Mouse (Mus musculus) heart, adult 8-10 months (tissue): ENCODE data around the gene Tjap1. TPM values are rescaled to one million over a fixed set of nuclear protein-coding genes. Genes with fewer than 3 reads are reported as not detected.

Experiments used
- DNase-seq: peaks from one replicate; pipeline ENCODE4 v3.0.0; 2022; ENCODE audit warnings: low spot score
- microRNA-seq: library from miRNA; unstranded; fragments of <30 nt; microRNA quantifications from one replicate; pipeline ENCODE4 v1.2.0, GENCODE M21; 2022
- total RNA-seq, 4 experiments: library from RNA; stranded (reverse); gene quantifications; 2 replicates each; pipeline ENCODE4 v1.2.4; 2022

The Tjap1 gene
- total RNA-seq, 4 experiments from 2014 or later = 26.0 to 39.5 (median 35.6) TPM

GRCm38 (mm10) chr17:46253452-46254084, 29.3 kb downstream of the Tjap1 start, which contains the start of gene Lrrc73:
Gene Lrrc73 (plus strand): TSS chr17:46253531.
- peak; percentile 87 for DNase-seq

GRCm38 (mm10) chr17:46252571-46253451, 30.0 kb downstream of the Tjap1 start:
- DNase-seq = no peak

GRCm38 (mm10) chr17:46251174-46251573, 31.7 kb downstream of the Tjap1 start:
- no peak for DNase-seq

- no peak for DNase-seq
Observed at GRCm38 (mm10) chr17:46248189-46248522, 34.7 kb downstream of the Tjap1 start.

- peak; percentile 97 for DNase-seq
Observed at GRCm38 (mm10) chr17:46247512-46248188, 35.2 kb downstream of the Tjap1 start, which contains the start of the genes Polr1c and Yipf3. Gene Polr1c (minus strand): TSS chr17:46248054. Gene Yipf3 (plus strand): TSS chr17:46248080.

GRCm38 (mm10) chr17:46244579-46244978, 38.2 kb downstream of the Tjap1 start:
- DNase-seq = no peak

- DNase-seq = no peak
Observed at GRCm38 (mm10) chr17:46243624-46244023, 39.2 kb downstream of the Tjap1 start.

GRCm38 (mm10) chr17:46242993-46243392, 39.8 kb downstream of the Tjap1 start:
- no peak for DNase-seq

GRCm38 (mm10) chr17:46242274-46242673, 40.6 kb downstream of the Tjap1 start:
- no peak for DNase-seq

GRCm38 (mm10) chr17:46241471-46241870, 41.4 kb downstream of the Tjap1 start:
- no peak for DNase-seq

- DNase-seq = no peak
Observed at GRCm38 (mm10) chr17:46239516-46240114, 43.2 kb downstream of the Tjap1 start.

GRCm38 (mm10) chr17:46237480-46237879, 45.3 kb downstream of the Tjap1 start:
- no peak for DNase-seq

GRCm38 (mm10) chr17:46237079-46237478, 45.7 kb downstream of the Tjap1 start:
- DNase-seq = no peak

GRCm38 (mm10) chr17:46236067-46236466, 46.8 kb downstream of the Tjap1 start:
- no peak for DNase-seq

- DNase-seq = no peak
Observed at GRCm38 (mm10) chr17:46227576-46227975, 55.2 kb downstream of the Tjap1 start.

GRCm38 (mm10) chr17:46221601-46222000, 61.2 kb downstream of the Tjap1 start:
- no peak for DNase-seq

- DNase-seq = no peak
Observed at GRCm38 (mm10) chr17:46210550-46210949, 72.3 kb downstream of the Tjap1 start.

Small RNAs within 50 kb of the gene (microRNA-seq; reads per million reads assigned to microRNA genes)
- not detected for gene Mir693

Other genes with a start within 250 kb of the Tjap1 start
- 100 to 1,000 TPM; 144 to 157 (median 149) TPM for gene Mrps18a, start 172.0 kb downstream of the Tjap1 start, total RNA-seq
- gene Rsph9, start 138.8 kb downstream of the Tjap1 start, total RNA-seq = under 1 TPM; 0.57 to 0.97 (median 0.84) TPM
- 10 to 100 TPM; 19.2 to 27.4 (median 21.6) TPM for gene Mad2l1bp, start 129.5 kb downstream of the Tjap1 start, total RNA-seq
- gene Gtpbp2, start 122.0 kb downstream of the Tjap1 start, total RNA-seq = 10 to 100 TPM; 55.8 to 74.5 (median 59.0) TPM
- gene Polh, start 80.4 kb downstream of the Tjap1 start, total RNA-seq = 1 to 10 TPM; 7.2 to 9.0 (median 8.5) TPM
- 10 to 100 TPM; 20.0 to 23.2 (median 21.6) TPM for gene Xpo5, start 80.2 kb downstream of the Tjap1 start, total RNA-seq
- 10 to 100 TPM; 20.4 to 25.6 (median 22.7) TPM for gene Polr1c, start 35.0 kb downstream of the Tjap1 start, total RNA-seq
- 10 to 100 TPM; 82.2 to 91.1 (median 85.5) TPM for gene Yipf3, start 34.9 kb downstream of the Tjap1 start, total RNA-seq
- under 1 TPM in 2 of 4 experiments, not detected in 2; 0.12 to 0.14 TPM for gene Lrrc73, start 29.5 kb downstream of the Tjap1 start, total RNA-seq
- under 1 TPM in 2 of 4 experiments, not detected in 2; 0.14 to 0.53 TPM for gene Dlk2, start 14.4 kb upstream of the Tjap1 start, total RNA-seq
- 1 to 10 TPM; 3.2 to 5.2 (median 4.1) TPM for gene Abcc10, start 45.3 kb upstream of the Tjap1 start, total RNA-seq
- 10 to 100 TPM; 15.2 to 21.6 (median 17.2) TPM for gene Zfp318, start 100.7 kb upstream of the Tjap1 start, total RNA-seq
- gene Crip3, start 145.9 kb upstream of the Tjap1 start, total RNA-seq = 1 to 10 TPM in 1 of 4 experiments, under 1 TPM in 3; 0.54 to 1.0 (median 0.88) TPM
- gene Slc22a7, start 155.4 kb upstream of the Tjap1 start, total RNA-seq = not detected
- under 1 TPM; 0.11 to 0.41 (median 0.24) TPM for gene Ttbk1, start 204.6 kb upstream of the Tjap1 start, total RNA-seq
- 1 to 10 TPM; 1.7 to 2.2 (median 1.8) TPM for gene Dnph1, start 213.7 kb upstream of the Tjap1 start, total RNA-seq